Mouse (Mus musculus) ZHBTc4 (cell line): ENCODE data around the gene Mfn2.
"Not testable (repeated sequence)": the region's sequence is repeated elsewhere in the genome, so short reads cannot be mapped to it uniquely, and the experiment has no call there.

Experiments
- DNase-seq: peaks from one replicate; pipeline ENCODE4 v3.0.0-alpha.2; 2011; ENCODE audit warnings: low read depth, low spot score

Mfn2 gene

GRCm38 (mm10) chr4:147868450-147869031 lies 36.0 kb downstream of the Mfn2 start, which contains the start of the genes Miip and Fv1:
Gene Miip (minus strand): TSS chr4:147868816.
Gene Fv1 (plus strand): TSS chr4:147868979.
- DNase-seq, result peak; percentile 81

GRCm38 (mm10) chr4:147867563-147868449 lies 36.7 kb downstream of the Mfn2 start:
- no peak for DNase-seq

- DNase-seq, result not testable (repeated sequence)
Observed at GRCm38 (mm10) chr4:147866793-147867192, 37.7 kb downstream of the Mfn2 start.

GRCm38 (mm10) chr4:147866056-147866455 lies 38.4 kb downstream of the Mfn2 start:
- no peak for DNase-seq

GRCm38 (mm10) chr4:147865651-147866050 lies 38.9 kb downstream of the Mfn2 start:
- no peak for DNase-seq

GRCm38 (mm10) chr4:147862051-147862450 lies 42.5 kb downstream of the Mfn2 start:
- no peak for DNase-seq

- no peak for DNase-seq
Observed at GRCm38 (mm10) chr4:147850776-147851175, 53.7 kb downstream of the Mfn2 start.

- no peak for DNase-seq
Observed at GRCm38 (mm10) chr4:147848584-147848991, 55.9 kb downstream of the Mfn2 start.

GRCm38 (mm10) chr4:147847614-147848583 lies 56.6 kb downstream of the Mfn2 start, which contains the start of gene Zfp933:
Gene Zfp933 (minus strand): TSS chr4:147848366.
- peak; percentile 92 for DNase-seq

GRCm38 (mm10) chr4:147842871-147843270 lies 61.6 kb downstream of the Mfn2 start:
- DNase-seq, result no peak

- not testable (repeated sequence) for DNase-seq
Observed at GRCm38 (mm10) chr4:147839282-147839681, 65.2 kb downstream of the Mfn2 start.

GRCm38 (mm10) chr4:147824389-147824788 lies 80.1 kb downstream of the Mfn2 start:
- DNase-seq, result peak; percentile 30
